Mouse (Mus musculus): ENCODE results near the gene Rps12-ps3.

Rps12-ps3 gene
- long read RNA-seq, experiment 1, transcript Rps12-ps3-201 (1 exons, 494 nt), result major isoform, 101 of 101 reads
- long read RNA-seq, experiment 1, partial matches to known transcripts, result 0 of 101 reads
- long read RNA-seq, experiment 1, other reads (novel, unspliced or antisense), result 0 of 101 reads
- long read RNA-seq, experiment 2, transcript Rps12-ps3-201 (1 exons, 494 nt), result major isoform, 66 of 66 reads
- long read RNA-seq, experiment 2, partial matches to known transcripts, result 0 of 66 reads
- long read RNA-seq, experiment 2, other reads (novel, unspliced or antisense), result 0 of 66 reads

GRCm38 (mm10) chr19:59321990-59322389 is at the start of gene Rps12-ps3:
Gene Rps12-ps3, plus strand, starts transcription at chr19:59322290.
- intact Hi-C loops (cut with DNase I), result no loop called here

GRCm38 (mm10) chr19:59273190-59273589 is 48.9 kb upstream of the Rps12-ps3 start:
- intact Hi-C loops (cut with DNase I), result no loop called here

- intact Hi-C loops (cut with DNase I), result no loop called here
Observed at GRCm38 (mm10) chr19:59276354-59276753, 45.7 kb upstream of the Rps12-ps3 start.

GRCm38 (mm10) chr19:59280841-59281240 is 41.2 kb upstream of the Rps12-ps3 start:
- intact Hi-C loops (cut with DNase I), result no loop called here

GRCm38 (mm10) chr19:59282001-59282400 is 40.1 kb upstream of the Rps12-ps3 start:
- intact Hi-C loops (cut with DNase I), result no loop called here

- intact Hi-C loops (cut with DNase I), result no loop called here
Observed at GRCm38 (mm10) chr19:59289042-59289441, 33.0 kb upstream of the Rps12-ps3 start.

- intact Hi-C loops (cut with DNase I), result no loop called here
Observed at GRCm38 (mm10) chr19:59289811-59290210, 32.3 kb upstream of the Rps12-ps3 start.

GRCm38 (mm10) chr19:59292183-59292839 is 29.8 kb upstream of the Rps12-ps3 start:
- intact Hi-C loops (cut with DNase I), result no loop called here

GRCm38 (mm10) chr19:59315308-59315707 is 6.8 kb upstream of the Rps12-ps3 start:
- intact Hi-C loops (cut with DNase I), result loop anchor here (1.0 kb wide), 1 partner anchor 75 kb away; no protein-coding TSS in a partner anchor

- intact Hi-C loops (cut with DNase I), result no loop called here
Observed at GRCm38 (mm10) chr19:59316571-59316970, 5.5 kb upstream of the Rps12-ps3 start.

GRCm38 (mm10) chr19:59330816-59331225 is 8.7 kb downstream of the Rps12-ps3 start:
- intact Hi-C loops (cut with DNase I), result no loop called here

- intact Hi-C loops (cut with DNase I), result no loop called here
Observed at GRCm38 (mm10) chr19:59336655-59337054, 14.6 kb downstream of the Rps12-ps3 start.

GRCm38 (mm10) chr19:59337872-59338681 is 16.0 kb downstream of the Rps12-ps3 start:
- intact Hi-C loops (cut with DNase I), result no loop called here

GRCm38 (mm10) chr19:59339908-59340307 is 17.8 kb downstream of the Rps12-ps3 start:
- intact Hi-C loops (cut with DNase I), result no loop called here

GRCm38 (mm10) chr19:59342964-59343363 is 20.9 kb downstream of the Rps12-ps3 start:
- intact Hi-C loops (cut with DNase I), result no loop called here

- intact Hi-C loops (cut with DNase I), result no loop called here
Observed at GRCm38 (mm10) chr19:59344304-59344711, 22.2 kb downstream of the Rps12-ps3 start.

GRCm38 (mm10) chr19:59345081-59345657 is 23.1 kb downstream of the Rps12-ps3 start:
- intact Hi-C loops (cut with DNase I), result no loop called here

- intact Hi-C loops (cut with DNase I), result no loop called here
Observed at GRCm38 (mm10) chr19:59345658-59346283, 23.7 kb downstream of the Rps12-ps3 start, which contains the start of gene Pdzd8. Gene Pdzd8, minus strand, starts transcription at chr19:59345780.

- intact Hi-C loops (cut with DNase I), result no loop called here
Observed at GRCm38 (mm10) chr19:59346325-59346724, 24.2 kb downstream of the Rps12-ps3 start.

GRCm38 (mm10) chr19:59349329-59349960 is 27.4 kb downstream of the Rps12-ps3 start:
- intact Hi-C loops (cut with DNase I), result no loop called here

All from adrenal gland (tissue).